Mouse (Mus musculus): ENCODE measurements around the gene Mustn1. TPM values are rescaled to one million over a fixed set of nuclear protein-coding genes. Genes with fewer than 3 reads are reported as not detected.

Gene Mustn1
- total RNA-seq, 1 experiment, result 0.58 TPM

- TF ChIP-seq ZNF384 (IDR thresholded peaks at IDR 0.05; ENCODE audit: low read depth, low read length), result no peak
- TF ChIP-seq CHD2 (IDR thresholded peaks at IDR 0.05; ENCODE audit: low read depth, low read length), result no peak
- TF ChIP-seq ZC3H11A (IDR thresholded peaks at IDR 0.05; ENCODE audit: borderline replicate concordance, low read depth, low read length), result no peak
- no peak for TF ChIP-seq MAFK (IDR thresholded peaks at IDR 0.05; ENCODE audit: insufficient read depth, low read depth, low read length)
- no peak for TF ChIP-seq HCFC1 (IDR thresholded peaks at IDR 0.05; ENCODE audit: borderline replicate concordance, insufficient read depth, low read length)
- Histone ChIP-seq H3K36me3 (ENCODE audit: control insufficient read depth, insufficient read depth, low read length, poor library complexity, severe bottlenecking) (peaks cover 2% of the 10 kb centered on the region; the same call in 1 of the 2 replicates), H3K4me1 (ENCODE audit: control insufficient read depth in 2 of 2, insufficient read depth in 2 of 2, low read length in 2 of 2, poor library complexity in 1 of 2) (0 out of 4 replicates have a peak, but pooled peaks cover 0 to 2% of the 10 kb centered on the region in 2 experiments), H3K27ac (ENCODE audit: insufficient read depth, low read depth, low read length, poor library complexity, severe bottlenecking) (no peak overlapping the region), H3K9me3 (ENCODE audit: control insufficient read depth, insufficient read depth, low read depth, low read length) (no peaks in the 10 kb centered on the region), H3K4me3 (ENCODE audit: insufficient read depth in 1 of 2, low read depth in 1 of 2, low read length in 2 of 2, poor library complexity in 1 of 2, severe bottlenecking in 1 of 2) (no peak overlapping the region), H3K9ac (ENCODE audit: insufficient read depth, low read depth, low read length, poor library complexity, severe bottlenecking) (no peak overlapping the region)
- no peak for DNase-seq (ENCODE audit: low read depth, low spot score)
- in situ Hi-C loops (cut with MboI; ENCODE audit: low sequenced_read_pairs in 2 of 2, unreplicated experiment in 2 of 2), result loop anchor here in 1 of 2 experiments (10.0 kb wide), 1 partner anchor 58 kb away; no protein-coding TSS in a partner anchor
Observed at GRCm38 (mm10) chr14:30852325-30852724, 26.7 kb upstream of the Mustn1 start.

GRCm38 (mm10) chr14:30855316-30855715 lies 23.7 kb upstream of the Mustn1 start:
- TF ChIP-seq ZC3H11A (IDR thresholded peaks at IDR 0.05; ENCODE audit: borderline replicate concordance, low read depth, low read length) (no peak), CHD2 (IDR thresholded peaks at IDR 0.05; ENCODE audit: low read depth, low read length) (no peak), HCFC1 (IDR thresholded peaks at IDR 0.05; ENCODE audit: borderline replicate concordance, insufficient read depth, low read length) (no peak), ZNF384 (IDR thresholded peaks at IDR 0.05; ENCODE audit: low read depth, low read length) (no peak), MAFK (IDR thresholded peaks at IDR 0.05; ENCODE audit: insufficient read depth, low read depth, low read length) (no peak)
- DNase-seq (ENCODE audit: low read depth, low spot score), result no peak
- H3K27ac ChIP-seq (ENCODE audit: insufficient read depth, low read depth, low read length, poor library complexity, severe bottlenecking), result no peak overlapping the region
- peaks cover 2% of the 10 kb centered on the region; the same call in 1 of the 2 replicates for H3K36me3 ChIP-seq (ENCODE audit: control insufficient read depth, insufficient read depth, low read length, poor library complexity, severe bottlenecking)
- no peaks in the 10 kb centered on the region for H3K9me3 ChIP-seq (ENCODE audit: control insufficient read depth, insufficient read depth, low read depth, low read length)
- 0 out of 4 replicates have a peak, but pooled peaks cover 0 to 2% of the 10 kb centered on the region in 2 experiments for H3K4me1 ChIP-seq (ENCODE audit: control insufficient read depth in 2 of 2, insufficient read depth in 2 of 2, low read length in 2 of 2, poor library complexity in 1 of 2)
- no peak overlapping the region for H3K9ac ChIP-seq (ENCODE audit: insufficient read depth, low read depth, low read length, poor library complexity, severe bottlenecking)
- H3K4me3 ChIP-seq (ENCODE audit: insufficient read depth in 1 of 2, low read depth in 1 of 2, low read length in 2 of 2, poor library complexity in 1 of 2, severe bottlenecking in 1 of 2), result no peak overlapping the region
- in situ Hi-C loops (cut with MboI; ENCODE audit: low sequenced_read_pairs in 2 of 2, unreplicated experiment in 2 of 2), result loop anchor here in 1 of 2 experiments (10.0 kb wide), 1 partner anchor 61 kb away; no protein-coding TSS in a partner anchor

DNA sequence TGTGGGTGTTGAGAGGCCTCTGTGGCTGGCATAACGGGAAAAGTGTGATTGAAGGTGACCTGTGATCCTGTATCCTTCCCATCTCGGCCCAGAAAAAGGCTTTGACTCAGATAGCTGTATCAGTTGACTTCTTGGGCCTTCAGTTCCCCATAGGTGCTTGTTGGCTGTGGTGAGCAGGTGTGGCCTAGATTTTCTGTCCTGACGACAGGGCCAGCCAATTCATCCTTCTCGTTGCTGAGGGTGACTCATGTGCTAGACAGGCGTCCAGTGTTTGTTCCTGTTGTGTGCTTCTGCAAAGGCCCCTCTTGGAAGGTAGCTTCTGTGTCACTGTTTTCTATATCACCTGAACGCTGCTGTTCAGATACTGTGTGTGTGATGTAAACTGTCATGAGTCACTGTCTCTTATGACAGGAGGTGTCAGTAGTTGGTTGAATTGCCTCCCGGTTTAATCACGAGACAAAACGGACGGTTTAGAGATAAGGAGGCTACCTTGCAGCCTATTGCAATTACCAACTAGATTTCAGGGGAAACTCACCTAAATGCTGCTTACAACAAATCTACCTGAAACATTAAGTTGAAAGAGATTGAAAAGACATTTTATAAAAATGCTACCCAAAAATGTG lies 22.0 kb upstream of the Mustn1 start:
- no peak for DNase-seq (ENCODE audit: low read depth, low spot score)
- in situ Hi-C loops (cut with MboI; ENCODE audit: low sequenced_read_pairs in 2 of 2, unreplicated experiment in 2 of 2), result loop anchor here in 1 of 2 experiments (10.0 kb wide), 1 partner anchor 62 kb away; no protein-coding TSS in a partner anchor
- no peak overlapping the region for H3K27ac ChIP-seq (ENCODE audit: insufficient read depth, low read depth, low read length, poor library complexity, severe bottlenecking)

GRCm38 (mm10) chr14:30857990-30858389 lies 21.0 kb upstream of the Mustn1 start:
- no peak for DNase-seq (ENCODE audit: low read depth, low spot score)
- no peak for TF ChIP-seq CHD2 (IDR thresholded peaks at IDR 0.05; ENCODE audit: low read depth, low read length)
- TF ChIP-seq HCFC1 (IDR thresholded peaks at IDR 0.05; ENCODE audit: borderline replicate concordance, insufficient read depth, low read length), result no peak
- no peak for TF ChIP-seq ZC3H11A (IDR thresholded peaks at IDR 0.05; ENCODE audit: borderline replicate concordance, low read depth, low read length)
- TF ChIP-seq ZNF384 (IDR thresholded peaks at IDR 0.05; ENCODE audit: low read depth, low read length), result no peak
- no peak for TF ChIP-seq MAFK (IDR thresholded peaks at IDR 0.05; ENCODE audit: insufficient read depth, low read depth, low read length)
- Histone ChIP-seq H3K36me3 (ENCODE audit: control insufficient read depth, insufficient read depth, low read length, poor library complexity, severe bottlenecking) (peaks cover 2% of the 10 kb centered on the region; the same call in 1 of the 2 replicates), H3K9me3 (ENCODE audit: control insufficient read depth, insufficient read depth, low read depth, low read length) (no peaks in the 10 kb centered on the region), H3K27ac (ENCODE audit: insufficient read depth, low read depth, low read length, poor library complexity, severe bottlenecking) (no peak overlapping the region), H3K4me1 (ENCODE audit: control insufficient read depth in 2 of 2, insufficient read depth in 2 of 2, low read length in 2 of 2, poor library complexity in 1 of 2) (no peaks in the 10 kb centered on the region), H3K4me3 (ENCODE audit: insufficient read depth in 1 of 2, low read depth in 1 of 2, low read length in 2 of 2, poor library complexity in 1 of 2, severe bottlenecking in 1 of 2) (no peak overlapping the region), H3K9ac (ENCODE audit: insufficient read depth, low read depth, low read length, poor library complexity, severe bottlenecking) (no peak overlapping the region)
- in situ Hi-C loops (cut with MboI; ENCODE audit: low sequenced_read_pairs in 2 of 2, unreplicated experiment in 2 of 2), result loop anchor here in 1 of 2 experiments (10.0 kb wide), 1 partner anchor 63 kb away; no protein-coding TSS in a partner anchor

More for the DNA sequence above, 22.0 kb upstream of the Mustn1 start:
- Histone ChIP-seq H3K4me3 (ENCODE audit: insufficient read depth in 1 of 2, low read depth in 1 of 2, low read length in 2 of 2, poor library complexity in 1 of 2, severe bottlenecking in 1 of 2) (no peak overlapping the region), H3K36me3 (ENCODE audit: control insufficient read depth, insufficient read depth, low read length, poor library complexity, severe bottlenecking) (peaks cover 2% of the 10 kb centered on the region; the same call in 1 of the 2 replicates), H3K4me1 (ENCODE audit: control insufficient read depth in 2 of 2, insufficient read depth in 2 of 2, low read length in 2 of 2, poor library complexity in 1 of 2) (0 out of 4 replicates have a peak, but pooled peaks cover 0 to 2% of the 10 kb centered on the region in 2 experiments), H3K9ac (ENCODE audit: insufficient read depth, low read depth, low read length, poor library complexity, severe bottlenecking) (no peak overlapping the region), H3K9me3 (ENCODE audit: control insufficient read depth, insufficient read depth, low read depth, low read length) (no peaks in the 10 kb centered on the region)
- TF ChIP-seq HCFC1 (IDR thresholded peaks at IDR 0.05; ENCODE audit: borderline replicate concordance, insufficient read depth, low read length) (no peak), CHD2 (IDR thresholded peaks at IDR 0.05; ENCODE audit: low read depth, low read length) (no peak), ZNF384 (IDR thresholded peaks at IDR 0.05; ENCODE audit: low read depth, low read length) (no peak), MAFK (IDR thresholded peaks at IDR 0.05; ENCODE audit: insufficient read depth, low read depth, low read length) (no peak), ZC3H11A (IDR thresholded peaks at IDR 0.05; ENCODE audit: borderline replicate concordance, low read depth, low read length) (no peak)

All from ES-E14 (cell line).